Mouse (Mus musculus): ENCODE measurements around the gene Tmem210.

- TF ChIP-seq EP300 (IDR thresholded peaks at IDR 0.05; ENCODE audit: low read depth) (no peak), CTCF (IDR thresholded peaks at IDR 0.05; ENCODE audit: low read depth) (no peak)
Measured at GRCm38 (mm10) chr2:25318971-25319773, 31.2 kb downstream of the Tmem210 start, which contains the start of gene Grin1.
